Mouse (Mus musculus): ENCODE measurements around the gene Il21. TPM values are rescaled to one million over a fixed set of nuclear protein-coding genes. Genes with fewer than 3 reads are reported as not detected.

Gene Il21
- total RNA-seq (2021), result not detected

DNA sequence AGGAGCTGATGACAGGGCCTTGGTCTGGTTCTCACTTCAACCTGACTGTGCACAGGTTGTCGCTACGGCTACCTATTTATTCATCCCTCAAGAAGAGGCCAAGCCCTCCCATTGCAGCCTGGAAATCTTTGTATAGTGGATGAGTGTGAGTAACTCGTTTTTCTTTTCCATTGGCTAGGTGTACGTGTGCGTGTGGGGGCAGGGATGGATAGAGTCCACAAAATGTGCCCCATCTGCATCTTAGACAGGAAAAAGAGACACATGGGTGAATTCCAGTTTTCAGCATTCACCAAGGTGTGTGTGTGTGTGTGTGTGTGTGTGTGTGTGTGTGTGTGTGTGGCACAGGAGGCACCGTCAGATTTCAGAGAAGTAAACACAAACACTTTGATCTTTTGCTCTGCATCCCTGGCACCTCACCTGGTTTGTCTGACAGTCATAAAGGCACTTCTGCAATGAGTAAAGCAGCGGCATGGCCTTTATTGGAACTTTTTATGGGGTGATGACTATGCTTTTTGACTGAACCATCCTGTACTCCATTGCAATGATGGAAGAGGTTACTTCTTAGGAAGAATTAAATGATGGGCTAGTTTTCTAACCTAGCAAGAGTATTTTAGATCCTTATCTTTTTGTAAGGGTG, at the start of gene Il21:
Gene Il21, minus strand, starts transcription at position 51 of the 637 bp plus-strand sequence.
- intact Hi-C loops (cut with DNase I), result no loop called here
- no peak for DNase-seq (ENCODE audit: low spot score in 2 of 2)

DNA sequence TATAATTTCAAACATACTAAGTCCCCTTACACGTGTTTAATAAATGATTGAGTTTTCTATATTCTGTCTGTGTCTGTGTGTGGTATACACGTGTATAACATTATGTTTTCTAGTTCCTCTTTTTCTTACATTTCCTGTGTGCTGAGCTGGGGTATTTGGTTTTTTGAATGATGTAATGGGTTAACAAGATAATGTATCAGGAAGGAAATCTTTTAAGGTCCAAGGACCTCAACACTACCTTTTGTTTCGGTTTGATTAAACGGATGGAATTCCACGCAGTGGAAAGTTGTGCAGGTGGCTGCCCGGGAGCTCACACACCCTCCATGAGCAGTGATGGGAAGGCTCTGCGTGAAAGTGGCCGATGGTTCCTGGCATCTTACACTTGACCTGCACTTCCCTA, 48.4 kb upstream of the Il21 start:
- intact Hi-C loops (cut with DNase I), result no loop called here
- DNase-seq (ENCODE audit: low spot score in 2 of 2), result no peak

DNA sequence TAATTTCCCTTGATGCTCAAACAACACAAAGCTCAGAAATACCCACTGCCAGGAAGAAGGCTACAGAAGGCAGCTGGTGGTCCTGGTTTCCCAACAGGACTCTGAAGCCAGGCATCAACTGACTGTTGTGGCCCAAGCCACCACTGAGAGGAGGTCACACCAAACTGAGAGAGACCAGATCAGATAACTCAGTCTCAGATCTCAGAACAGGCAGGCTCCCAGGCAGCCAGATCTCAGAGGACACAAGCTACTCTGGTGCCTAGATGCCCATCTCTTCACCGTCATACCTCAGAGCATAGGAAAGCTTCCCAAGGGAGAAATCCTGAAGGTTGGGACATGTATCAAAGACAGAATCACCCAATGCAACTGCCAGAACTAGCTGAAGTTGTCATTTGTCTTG, 47.8 kb upstream of the Il21 start:
- intact Hi-C loops (cut with DNase I), result no loop called here
- DNase-seq (ENCODE audit: low spot score in 2 of 2), result no peak

DNA sequence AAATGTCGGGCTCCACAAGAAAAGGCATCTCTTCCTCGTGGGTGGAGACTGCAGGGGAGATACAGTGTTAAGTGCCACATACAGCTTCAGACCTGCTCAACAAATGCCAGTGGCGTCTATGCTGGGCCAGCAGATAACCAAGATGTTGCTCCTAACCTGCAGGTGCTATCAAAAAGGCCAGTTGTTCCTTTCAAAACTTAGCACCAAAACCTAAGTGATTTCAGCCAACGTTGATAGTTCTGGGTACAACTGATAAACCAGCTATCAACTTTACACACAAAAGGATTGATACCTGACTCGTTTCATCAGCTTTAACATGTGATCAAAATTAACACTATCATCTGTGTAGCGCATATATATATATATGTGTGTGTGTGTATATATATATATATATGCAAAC, 42.2 kb upstream of the Il21 start:
- intact Hi-C loops (cut with DNase I), result no loop called here
- DNase-seq (ENCODE audit: low spot score in 2 of 2), result no peak

DNA sequence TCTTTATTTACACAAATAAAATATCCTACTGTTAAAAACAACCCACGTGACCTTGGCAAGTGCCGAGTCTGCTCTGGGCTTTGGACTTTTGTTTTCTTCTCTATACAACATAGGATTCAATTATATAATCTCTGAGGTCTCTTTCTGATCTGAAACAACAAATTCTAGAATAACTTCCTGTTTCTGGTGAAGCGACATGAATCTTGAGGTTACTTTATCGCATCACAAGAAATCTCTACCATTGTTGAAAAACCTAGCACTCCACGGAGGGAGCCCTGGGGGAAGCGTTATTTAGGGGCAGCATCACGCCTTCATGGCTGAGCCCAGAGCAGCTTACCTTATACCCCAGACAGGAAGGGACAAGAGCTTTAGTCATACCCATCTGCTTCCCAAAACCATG, 40.7 kb upstream of the Il21 start:
- DNase-seq (ENCODE audit: low spot score in 2 of 2), result no peak
- intact Hi-C loops (cut with DNase I), result no loop called here

DNA sequence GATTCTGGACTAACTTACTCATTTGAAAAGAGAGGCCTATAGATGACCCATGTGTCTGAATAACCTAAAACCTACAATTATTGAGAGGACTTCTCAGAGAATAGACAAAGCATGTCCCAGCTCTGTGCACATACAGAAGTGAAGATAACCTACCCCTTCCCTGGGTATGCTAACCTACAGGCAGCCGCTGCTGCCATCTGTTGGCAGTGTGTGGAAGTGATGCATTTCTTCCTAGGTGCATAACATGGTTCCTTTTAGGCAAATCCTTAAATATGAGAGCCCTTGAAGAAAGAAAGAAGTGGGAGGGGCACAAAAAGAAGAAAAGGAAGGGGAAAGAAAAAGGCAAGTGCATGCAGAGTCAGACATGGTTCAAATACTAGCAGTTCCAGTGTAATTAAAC, 38.8 kb upstream of the Il21 start:
- intact Hi-C loops (cut with DNase I), result no loop called here
- DNase-seq (ENCODE audit: low spot score in 2 of 2), result peak; percentile 36 to 54

DNA sequence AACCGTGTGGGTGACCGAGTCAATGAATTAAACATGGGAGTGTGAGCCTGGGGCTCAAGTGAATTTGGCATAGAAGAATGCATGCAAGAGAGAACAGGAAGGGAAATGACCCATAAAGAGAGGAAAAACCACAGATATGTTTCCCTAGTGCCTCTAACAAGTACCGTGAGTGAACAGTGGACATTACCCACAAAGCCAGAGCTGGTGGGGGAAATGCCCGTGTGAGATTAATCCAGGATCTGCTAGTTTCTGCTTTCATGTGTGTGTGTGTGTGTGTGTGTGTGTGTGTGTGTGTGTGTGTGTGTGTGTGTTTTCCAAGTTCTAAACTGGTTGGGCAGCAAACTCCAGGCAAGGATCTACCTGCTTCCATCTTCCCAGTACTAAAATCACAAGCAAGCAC, 37.5 kb upstream of the Il21 start:
- intact Hi-C loops (cut with DNase I), result no loop called here
- DNase-seq (ENCODE audit: low spot score in 2 of 2), result no peak

DNA sequence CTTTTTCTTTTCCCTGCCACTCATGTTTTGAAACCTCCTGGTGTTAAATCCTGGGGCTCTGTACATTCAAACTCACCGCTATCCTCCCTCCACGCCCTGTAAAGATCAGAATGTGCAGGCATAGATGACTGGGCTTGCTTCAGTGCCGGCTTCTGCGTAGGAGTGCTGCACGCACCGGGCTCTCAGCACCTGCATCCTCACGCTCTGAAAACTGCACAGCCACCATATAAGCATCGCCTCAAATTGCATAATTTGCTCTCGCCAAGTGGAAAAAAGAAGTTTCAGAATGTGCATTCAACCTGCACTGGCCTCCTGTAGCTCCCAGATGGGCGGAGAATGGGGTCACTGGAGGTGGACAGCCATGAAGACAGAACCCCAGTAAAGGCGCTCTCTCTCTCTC, 35.9 kb upstream of the Il21 start:
- intact Hi-C loops (cut with DNase I), result no loop called here
- DNase-seq (ENCODE audit: low spot score in 2 of 2), result peak; percentile 25 to 32

DNA sequence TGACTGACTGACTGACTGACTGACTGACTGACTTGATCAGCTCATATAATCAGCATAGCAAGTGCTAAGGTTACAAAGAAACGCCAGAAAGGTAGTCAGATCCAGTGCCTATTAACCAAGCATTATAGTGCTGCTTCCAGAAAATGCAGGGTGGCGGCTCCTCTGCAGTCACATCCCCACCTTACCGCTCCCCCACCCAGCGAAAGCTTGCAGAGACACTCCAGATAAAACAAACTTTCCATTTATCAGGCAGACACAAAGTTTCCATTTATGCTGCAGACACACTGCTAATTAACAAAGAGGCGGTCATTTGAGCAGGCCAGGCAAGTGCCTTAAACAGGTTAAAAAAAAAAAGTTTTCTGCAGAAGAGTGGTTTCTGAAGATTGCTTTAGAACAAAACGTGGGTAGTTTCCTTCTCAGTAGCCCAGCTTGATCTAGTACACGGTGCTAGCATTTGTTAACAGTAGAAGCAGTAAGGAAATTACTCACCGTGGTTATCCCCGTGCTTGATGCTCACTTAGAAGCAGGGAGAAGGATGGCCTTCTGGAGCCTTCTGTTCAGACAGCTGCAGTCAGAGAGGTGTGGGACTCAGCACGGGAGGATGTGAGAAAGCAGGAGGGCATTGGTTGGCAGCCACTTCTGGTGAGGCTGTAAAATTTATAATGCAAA, 27.0 kb upstream of the Il21 start:
- peak; percentile 75 to 79 for DNase-seq (ENCODE audit: low spot score in 2 of 2)
- intact Hi-C loops (cut with DNase I), result no loop called here

DNA sequence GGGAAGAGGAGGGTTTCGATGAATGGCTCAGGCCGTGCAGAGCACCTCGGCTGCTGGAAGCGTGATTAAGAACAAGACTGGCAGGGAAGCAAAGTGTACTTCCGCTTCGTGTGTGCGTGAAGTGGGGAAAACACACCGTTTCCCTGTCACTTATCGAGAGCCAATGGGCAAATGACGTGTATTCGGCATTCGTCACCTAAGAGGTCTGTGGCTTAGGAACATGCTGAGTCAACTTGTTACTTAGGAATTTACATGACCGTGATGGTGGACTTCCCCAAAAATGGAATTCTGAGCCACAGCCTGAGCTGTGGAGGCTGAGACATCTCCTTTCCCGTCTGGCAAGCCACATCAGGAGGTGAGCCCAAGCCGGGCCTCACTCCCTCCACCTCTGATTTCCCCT, 25.3 kb upstream of the Il21 start:
- intact Hi-C loops (cut with DNase I), result no loop called here
- DNase-seq (ENCODE audit: low spot score in 2 of 2), result no peak

DNA sequence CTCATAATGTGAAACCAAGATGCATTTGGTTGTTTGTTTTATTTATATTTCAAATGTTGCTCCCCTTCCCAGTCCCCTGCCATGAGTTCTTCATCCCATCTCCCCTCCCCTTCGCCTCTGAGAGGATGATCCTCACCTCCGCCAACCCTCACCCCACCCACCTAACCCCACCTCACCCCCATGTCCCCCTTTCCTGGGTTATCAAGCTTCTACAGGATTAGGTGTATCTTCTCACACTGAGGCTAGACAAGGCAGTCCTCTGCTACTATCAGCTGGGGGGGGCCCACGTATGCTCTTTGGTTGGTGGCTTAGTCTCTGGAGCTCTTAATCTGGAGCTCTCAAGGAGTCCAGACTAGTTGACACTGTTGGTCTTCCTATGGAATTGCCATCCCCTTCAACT, 18.5 kb upstream of the Il21 start:
- DNase-seq (ENCODE audit: low spot score in 2 of 2), result no peak
- intact Hi-C loops (cut with DNase I), result no loop called here

DNA sequence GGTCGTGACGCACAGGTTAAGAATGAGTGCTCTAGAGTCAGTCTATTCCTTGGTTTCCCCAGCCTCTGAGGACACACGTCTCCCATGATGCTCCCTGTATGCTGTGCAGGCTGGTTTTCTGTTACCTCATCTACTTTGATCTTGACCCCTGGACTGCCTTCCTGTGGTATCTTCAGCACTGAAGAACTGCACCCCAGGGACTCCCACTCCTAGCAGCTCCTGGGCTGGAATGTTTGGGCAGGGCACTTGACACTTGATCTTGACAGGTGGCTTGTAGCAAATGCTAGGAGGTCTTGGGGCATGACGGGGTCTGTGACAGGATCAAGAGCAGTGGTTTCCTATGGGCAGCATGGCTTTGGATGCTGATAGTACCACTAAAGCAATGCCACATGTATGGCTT, 2.6 kb upstream of the Il21 start:
- intact Hi-C loops (cut with DNase I), result no loop called here
- no peak for DNase-seq (ENCODE audit: low spot score in 2 of 2)

DNA sequence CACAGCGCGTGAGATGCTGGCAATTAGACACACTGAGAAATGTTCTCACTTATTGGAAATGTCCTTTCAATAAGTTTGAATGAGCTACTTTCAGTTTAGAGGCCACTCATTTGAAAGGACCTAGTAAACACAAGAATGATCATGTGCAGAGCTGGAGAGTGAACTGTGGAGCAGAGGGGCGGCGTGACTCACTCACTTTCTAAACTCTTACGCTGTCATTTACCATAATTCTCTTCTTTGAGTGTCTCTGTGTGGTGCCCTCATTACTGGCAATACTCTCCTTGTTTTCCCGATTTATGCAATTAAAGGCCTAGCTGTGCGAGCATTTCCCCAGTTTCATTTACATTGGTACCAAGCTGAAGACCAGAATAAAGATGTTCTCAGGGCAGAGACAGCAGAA, 1.3 kb downstream of the Il21 start:
- intact Hi-C loops (cut with DNase I), result no loop called here
- DNase-seq (ENCODE audit: low spot score in 2 of 2), result no peak

DNA sequence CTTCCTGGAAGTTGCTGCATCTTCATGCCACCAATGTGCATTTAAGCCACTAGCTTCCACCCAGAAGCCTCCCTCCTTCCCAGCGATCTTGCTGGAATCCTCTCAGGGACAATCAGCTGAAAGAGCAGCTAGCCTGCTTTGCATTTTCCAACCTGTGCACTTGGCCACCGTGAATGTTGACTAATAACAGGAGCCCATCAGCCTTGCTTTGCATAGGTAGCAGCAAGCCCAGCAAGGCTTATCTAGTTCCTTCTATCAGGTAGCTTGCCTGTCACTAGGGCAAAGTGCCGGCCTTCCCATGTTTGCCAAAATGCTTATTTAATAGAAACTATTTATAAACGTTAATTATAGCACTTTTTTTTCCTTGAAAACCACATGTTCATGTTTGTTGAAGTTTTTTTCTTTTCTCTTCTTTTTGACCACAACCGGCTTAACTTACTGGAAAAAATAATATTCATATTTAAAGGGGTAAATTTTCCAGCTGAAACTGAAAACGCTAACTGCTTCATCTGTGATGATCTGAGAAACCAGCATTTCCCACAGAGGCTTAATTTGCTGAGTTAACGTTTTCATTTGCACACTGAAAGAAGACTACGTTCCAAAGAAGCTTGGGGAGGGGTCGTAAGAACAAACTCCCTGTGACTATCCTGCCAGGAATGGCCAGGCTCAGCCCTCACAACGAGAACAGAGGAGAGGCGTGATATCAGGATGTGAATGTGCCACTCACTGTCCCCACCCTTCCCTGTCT, 3.2 kb downstream of the Il21 start:
- DNase-seq (ENCODE audit: low spot score in 2 of 2), result no peak
- intact Hi-C loops (cut with DNase I), result no loop called here

DNA sequence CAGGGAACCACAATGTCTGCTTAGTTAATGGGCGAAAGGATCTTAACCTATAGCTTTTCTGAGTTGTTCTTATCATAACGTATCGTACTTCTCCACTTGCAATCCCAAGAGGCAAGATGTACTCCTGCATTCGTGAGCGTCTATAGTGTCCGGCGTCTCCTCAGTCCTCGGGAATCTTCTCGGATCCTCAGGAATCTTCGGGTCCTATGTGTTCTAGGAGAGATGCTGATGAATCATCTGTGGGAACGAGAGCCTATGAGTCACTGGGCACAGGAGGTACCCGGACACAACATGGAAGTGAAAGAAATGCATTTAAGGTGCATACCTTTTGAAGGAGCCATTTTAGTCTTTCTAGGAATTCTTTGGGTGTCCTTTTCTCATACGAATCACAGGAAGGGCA, 7.3 kb downstream of the Il21 start:
- DNase-seq (ENCODE audit: low spot score in 2 of 2), result no peak
- intact Hi-C loops (cut with DNase I), result no loop called here

DNA sequence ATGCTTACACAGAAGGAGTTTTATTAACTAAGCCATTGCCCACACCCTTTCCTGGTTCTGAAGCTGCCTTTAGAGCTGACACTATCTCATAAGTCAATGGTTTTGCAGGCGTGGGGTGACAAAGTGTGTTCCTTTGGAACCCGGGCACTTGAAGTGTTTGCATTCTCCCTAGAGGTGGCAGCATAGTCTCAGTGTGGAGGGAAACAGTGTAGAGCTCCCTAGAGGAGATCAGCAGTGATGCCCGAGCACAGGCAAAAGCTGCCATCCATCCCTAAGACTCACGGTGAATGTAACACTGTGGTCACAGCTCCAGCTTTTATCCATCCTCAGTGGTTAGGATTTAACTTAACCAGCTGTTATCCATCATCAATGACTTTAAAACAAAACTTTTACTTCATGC, 13.4 kb downstream of the Il21 start:
- peak; percentile 35 to 56 for DNase-seq (ENCODE audit: low spot score in 2 of 2)
- intact Hi-C loops (cut with DNase I), result loop anchor here (1.0 kb wide), 1 partner anchor 195 kb away; no protein-coding TSS in a partner anchor

DNA sequence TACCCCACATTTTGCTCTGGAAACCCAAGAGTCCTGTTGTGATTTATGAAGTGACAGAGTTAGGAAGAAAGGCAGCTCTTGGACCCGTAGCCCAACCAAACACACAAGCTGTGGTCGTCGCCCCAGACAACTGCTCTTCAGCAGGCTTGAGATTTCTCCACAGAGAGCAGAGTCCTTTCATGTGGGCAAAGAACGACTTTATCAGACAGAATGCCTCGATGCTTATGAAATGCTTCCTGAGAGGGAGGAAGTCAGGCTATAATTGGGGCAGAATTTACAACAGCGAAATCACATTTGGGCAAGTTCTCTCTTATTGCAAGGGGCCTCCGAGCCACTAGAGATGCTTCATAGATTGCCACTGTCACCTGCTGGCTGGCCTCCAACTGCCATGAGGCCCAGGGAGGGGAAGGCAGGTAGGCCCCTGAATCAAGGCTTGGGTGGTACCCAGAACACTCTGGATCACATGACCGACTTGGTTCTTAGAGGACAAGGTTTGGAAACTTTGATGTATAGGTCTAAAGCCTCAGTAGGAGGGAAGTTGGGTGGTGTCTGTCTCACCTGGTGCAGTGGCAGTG, 27.1 kb downstream of the Il21 start:
- intact Hi-C loops (cut with DNase I), result loop anchor here (2.0 kb wide), 1 partner anchor 133 kb away; no protein-coding TSS in a partner anchor

DNA sequence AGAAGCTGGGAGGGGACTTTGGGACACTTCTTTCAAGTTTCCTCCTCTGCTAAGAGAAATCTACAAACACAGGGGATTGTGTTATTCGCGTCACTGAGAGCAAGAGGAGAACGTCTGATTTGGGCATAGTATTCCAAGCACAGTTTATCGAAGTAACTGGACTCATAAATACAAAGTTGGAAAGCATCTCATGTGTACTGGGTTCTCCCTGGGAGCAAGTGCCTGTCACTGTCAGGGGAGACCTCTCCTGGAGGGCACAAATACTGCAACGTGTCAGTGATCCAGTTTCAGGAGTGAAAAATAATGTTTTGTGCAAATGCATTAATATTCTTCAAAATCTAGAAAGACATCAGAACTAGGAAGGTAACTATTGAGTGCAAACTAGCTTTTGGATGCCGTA, 27.9 kb downstream of the Il21 start:
- DNase-seq (ENCODE audit: low spot score in 2 of 2), result no peak
- intact Hi-C loops (cut with DNase I), result loop anchor here (2.0 to 5.0 kb wide), 2 partner anchors 132 to 567 kb away; no protein-coding TSS in a partner anchor

More for the DNA sequence above, 27.1 kb downstream of the Il21 start:
- DNase-seq (ENCODE audit: low spot score in 2 of 2), result no peak

DNA sequence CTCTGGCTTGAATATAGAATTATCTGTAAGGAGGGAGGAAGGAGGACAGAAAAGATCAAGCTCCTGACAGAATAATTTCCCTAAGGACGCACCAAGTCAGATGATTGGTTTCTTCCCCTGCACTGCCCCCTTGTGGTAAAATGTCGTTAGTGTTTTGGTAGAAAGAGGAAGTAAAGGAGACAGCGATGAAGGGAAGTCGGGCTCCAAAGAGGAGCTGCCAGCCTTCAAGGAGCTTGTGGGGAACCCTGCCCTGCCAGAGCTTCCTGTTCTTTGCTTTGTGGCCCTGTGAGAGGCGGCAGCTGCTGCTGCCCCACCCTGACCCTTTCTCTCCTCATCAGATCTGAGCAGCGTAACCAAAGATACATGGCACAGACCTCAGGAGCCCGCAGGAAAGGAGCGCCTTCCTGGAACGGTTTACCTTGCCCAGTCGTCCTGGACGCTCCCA, 28.4 kb downstream of the Il21 start:
- intact Hi-C loops (cut with DNase I), result loop anchor here (2.0 to 5.0 kb wide), 2 partner anchors 131 to 567 kb away; no protein-coding TSS in a partner anchor
- DNase-seq (ENCODE audit: low spot score in 2 of 2), result peak; percentile 65 to 72

DNA sequence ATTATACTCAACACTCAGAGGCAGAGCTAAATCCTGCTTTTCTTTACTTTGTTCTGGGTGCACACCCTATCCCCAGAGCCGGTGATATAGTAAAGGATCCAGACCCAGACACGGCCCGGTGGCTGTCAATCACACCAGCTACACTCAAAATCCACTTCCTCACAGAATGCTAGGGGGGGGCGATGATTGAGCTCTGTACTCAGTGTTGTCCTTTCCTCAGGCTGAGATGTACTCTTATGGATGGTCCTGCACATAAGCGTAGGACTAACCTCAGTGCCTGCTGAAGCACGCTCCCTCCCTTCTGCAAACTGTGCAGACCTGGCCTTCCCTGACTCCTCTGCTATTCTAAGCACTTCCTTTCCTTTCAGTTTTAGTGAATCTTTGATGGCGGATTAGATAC, 29.6 kb downstream of the Il21 start:
- no peak for DNase-seq (ENCODE audit: low spot score in 2 of 2)
- intact Hi-C loops (cut with DNase I), result loop anchor here (5.0 kb wide), 1 partner anchor 566 kb away; no protein-coding TSS in a partner anchor
